Mouse (Mus musculus): ENCODE measurements at regions not wholly inside any gene's neighbourhood (a gene's known extent, or its start where the extent isn't known, plus 50 kb on each side); places are given as distances from the start of the nearest gene placed in this dataset.

DNA sequence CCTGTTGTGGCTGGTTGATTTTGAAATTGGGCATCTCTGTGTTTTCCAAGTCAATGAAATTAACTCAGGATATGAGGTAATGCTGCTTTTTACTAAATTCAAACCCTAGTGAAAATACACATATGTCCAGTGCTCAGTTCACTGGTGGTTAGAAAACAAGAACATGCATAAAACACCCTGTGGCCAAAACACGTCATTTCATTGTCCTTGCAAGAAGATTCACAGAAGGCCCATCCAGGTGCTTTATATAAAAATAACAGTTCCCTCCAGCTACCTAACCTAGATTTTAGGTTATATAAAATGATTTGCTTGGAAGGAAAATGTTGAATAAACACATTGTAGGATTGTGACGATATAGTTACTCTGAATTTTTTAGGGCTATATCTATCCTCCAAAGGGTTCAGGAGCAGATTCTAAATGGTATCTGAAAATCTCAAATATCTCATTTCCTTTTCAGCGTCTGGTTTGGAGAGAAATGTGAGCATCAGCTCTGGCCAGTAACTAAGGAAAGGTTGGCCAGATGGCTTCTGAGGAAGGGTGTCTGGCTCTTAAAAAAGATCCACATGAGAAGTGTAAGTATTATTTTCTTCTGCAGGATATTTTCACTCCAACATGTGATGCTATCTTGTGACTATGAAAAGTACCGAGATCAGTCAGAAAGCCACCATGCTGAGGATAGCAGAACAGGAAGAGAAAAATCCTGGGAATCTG, 351.2 kb upstream of the Cnksr2 start:
- TF ChIP-seq CTCF (IDR thresholded peaks at IDR 0.05) (no peak), EP300 (IDR thresholded peaks at IDR 0.05) (no peak)
